Mouse (Mus musculus) olfactory bulb, adult 2 months (tissue): ENCODE measurements around the gene Cd200r1.

ENCODE experiments used
- CTCF ChIP-seq: fragments of 200-500 bp; IDR thresholded peaks from 2 replicates; pipeline ENCODE4 v1.5.1; 2012; ENCODE audit warnings: low read depth, mild to moderate bottlenecking, low read length, moderate library complexity; ENCODE audit not compliant: insufficient read depth
- POLR2A ChIP-seq: fragments of 200-500 bp; IDR thresholded peaks from 2 replicates; pipeline ENCODE4 v1.6.1; 2012; ENCODE audit warnings: mild to moderate bottlenecking, low read depth, low read length, moderate library complexity; ENCODE audit not compliant: insufficient read depth

DNA sequence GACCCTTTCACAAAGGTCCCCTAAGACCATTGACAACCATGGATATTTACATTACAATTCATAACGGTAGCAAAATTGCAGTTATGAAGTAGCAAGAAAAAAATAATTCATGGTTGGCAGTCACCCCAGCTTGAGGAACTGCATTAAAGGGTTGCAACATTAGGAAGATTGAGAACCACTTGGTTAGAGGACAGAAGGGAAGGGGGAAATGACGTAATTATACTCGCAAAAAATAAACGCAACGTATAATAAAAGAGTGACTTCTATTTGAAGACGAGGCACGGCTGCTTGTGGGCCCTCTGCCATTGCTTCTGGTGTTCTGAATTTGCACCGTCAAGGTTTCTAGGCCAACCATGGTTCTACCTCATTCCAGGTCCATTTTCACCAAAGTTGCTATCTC is 7.8 kb upstream of the Cd200r1 start:
- TF ChIP-seq CTCF = no peak
- TF ChIP-seq POLR2A = no peak
